17 mouse cellular contexts compared by ENCODE assay signal in genomic region chr13:103220479-103221064, GRCm38 (mm10).
DNase-seq lines count a peak whose midpoint lies in the region; ATAC-seq lines count a peak whose summit lies in the region.
"Had no signal": no experiment of that assay in that cellular context is flagged by ENCODE, and none has a peak within 500 bp of the region (broad histone marks: within the 10 kb centered on the region; RNA-seq: fewer than 3 reads in every experiment).

No protein-coding gene starts in this region.

- peak; percentile 9 for DNase-seq in adrenal gland, adult 2 months
- no peak for DNase-seq in adrenal gland, adult 8-10 months
- DNase-seq in heart, embryonic 10.5 days (ENCODE audit: low spot score) = peak; percentile 71
- DNase-seq in heart, adult 8-10 months (ENCODE audit: low spot score) = no peak
- DNase-seq in liver = no peak
- DNase-seq in left cerebral cortex, adult 8-10 months (ENCODE audit: low spot score in 2 of 2) = no peak
- DNase-seq: cerebellum, adult 18-20 months; cerebellum, postnatal 36 days; lung, postnatal 36 days; right cerebral cortex, postnatal 4 days; thymus, postnatal 4 days had no signal

- H3K4me2 ChIP-seq in liver, embryonic 12.5 days = no peak overlapping the region
- peak overlapping the region; percentile 23; the same call in 1 of the 2 replicates for H3K4me2 ChIP-seq in heart, embryonic 15.5 days
- H3K4me2 ChIP-seq: hindbrain, embryonic 14.5 days; kidney, embryonic 15.5 days had no signal

- ATAC-seq in liver, embryonic 12.5 days = peak; percentile 27; the same call in 1 of the 2 replicates
- ATAC-seq in heart, embryonic 15.5 days (replicated peaks; ENCODE audit: insufficient number of reproducible peaks, insufficient read depth, low FRiP score, low read depth) = no peak
- ATAC-seq: CD4-positive, CD25-positive, alpha-beta regulatory T cell, adult 4 months; intestine, embryonic 16.5 days had no signal

- H3K4me3 ChIP-seq in heart, embryonic 10.5 days = 0 out of 2 replicates have a peak overlapping the region, but pooled peaks have one; percentile 9
- H3K4me3 ChIP-seq in liver, embryonic 12.5 days = no peak overlapping the region
- no peak overlapping the region for H3K4me3 ChIP-seq in heart, embryonic 15.5 days
- H3K4me3 ChIP-seq: kidney, embryonic 15.5 days had no signal

- 23% methylated on average over 11 of the region's 11 CpGs for WGBS in heart, embryonic 10.5 days
- 8% methylated on average over 11 of the region's 11 CpGs for WGBS in liver, embryonic 12.5 days (ENCODE audit: insufficient replicate concordance)
- 21% methylated on average over 11 of the region's 11 CpGs for WGBS in heart, embryonic 15.5 days

- H3K36me3 ChIP-seq in heart, embryonic 10.5 days = no peaks in the 10 kb centered on the region
- no peaks in the 10 kb centered on the region for H3K36me3 ChIP-seq in liver, embryonic 12.5 days
- no peaks in the 10 kb centered on the region for H3K36me3 ChIP-seq in heart, embryonic 15.5 days
- H3K36me3 ChIP-seq: kidney, embryonic 15.5 days had no signal

- H3K9ac ChIP-seq in liver, embryonic 12.5 days = no peak overlapping the region
- H3K9ac ChIP-seq in heart, embryonic 15.5 days = no peak overlapping the region
- H3K9ac ChIP-seq: hindbrain, embryonic 14.5 days; kidney, embryonic 15.5 days had no signal

- H3K27ac ChIP-seq in heart, embryonic 10.5 days = peak overlapping the region; percentile 74
- H3K27ac ChIP-seq in liver, embryonic 12.5 days = no peak overlapping the region
- H3K27ac ChIP-seq in heart, embryonic 15.5 days = peak overlapping the region; percentile 54
- H3K27ac ChIP-seq: hindbrain, embryonic 14.5 days; kidney, embryonic 15.5 days had no signal

- no peaks in the 10 kb centered on the region for H3K9me3 ChIP-seq in heart, embryonic 10.5 days
- H3K9me3 ChIP-seq in liver, embryonic 12.5 days (replicated peaks) = no peaks in the 10 kb centered on the region
- no peaks in the 10 kb centered on the region for H3K9me3 ChIP-seq in heart, embryonic 15.5 days (replicated peaks)
- H3K9me3 ChIP-seq: kidney, embryonic 15.5 days had no signal

- H3K27me3 ChIP-seq in heart, embryonic 10.5 days (ENCODE audit: insufficient read depth, poor library complexity, severe bottlenecking) = no peaks in the 10 kb centered on the region
- no peaks in the 10 kb centered on the region for H3K27me3 ChIP-seq in liver, embryonic 12.5 days (replicated peaks)
- no peaks in the 10 kb centered on the region for H3K27me3 ChIP-seq in heart, embryonic 15.5 days
- H3K27me3 ChIP-seq: kidney, embryonic 15.5 days had no signal

- peaks cover 11% of the 10 kb centered on the region for H3K4me1 ChIP-seq in heart, embryonic 10.5 days
- H3K4me1 ChIP-seq in liver, embryonic 12.5 days = peaks cover 8% of the 10 kb centered on the region; the same call in 1 of the 2 replicates
- H3K4me1 ChIP-seq in heart, embryonic 15.5 days (replicated peaks) = peaks cover 5% of the 10 kb centered on the region

Comparison
In these comparisons a context has a peak if more than half of its experiments do, and no peak if none do; other contexts are left out.
1. DNase-seq: peak in adrenal gland, adult 2 months (single experiment) and heart, embryonic 10.5 days (single experiment); none in adrenal gland, adult 8-10 months (single experiment), heart, adult 8-10 months (single experiment), liver (single experiment) and left cerebral cortex, adult 8-10 months (0 of 2).